Mouse (Mus musculus) layer of hippocampus, adult 8-10 months (tissue): ENCODE data around the gene Psme2. TPM values are rescaled to one million over a fixed set of nuclear protein-coding genes. Genes with fewer than 3 reads are reported as not detected.

ENCODE experiments used
- total RNA-seq, 4 experiments: library from RNA; stranded (reverse); gene quantifications; 2 replicates each; pipeline ENCODE4 v1.2.4; 2022

Psme2 gene
- total RNA-seq, 4 experiments from 2014 or later, result 57.2 to 74.4 (median 69.8) TPM

Other genes with a start within 250 kb of the Psme2 start
- gene Dhrs4, start 112.4 kb downstream of the Psme2 start, total RNA-seq, result 10 to 100 TPM; 20.2 to 27.2 (median 23.1) TPM
- 10 to 100 TPM; 56.8 to 82.2 (median 62.5) TPM for gene Carmil3, start 100.5 kb downstream of the Psme2 start, total RNA-seq
- gene Cpne6, start 80.7 kb downstream of the Psme2 start, total RNA-seq, result 100 to 1,000 TPM; 607 to 653 (median 629) TPM
- gene Nrl, start 66.1 kb downstream of the Psme2 start, total RNA-seq, result 1 to 10 TPM; 1.5 to 3.6 (median 2.1) TPM
- gene Pck2, start 50.8 kb downstream of the Psme2 start, total RNA-seq, result 10 to 100 TPM; 43.4 to 61.5 (median 50.3) TPM
- 10 to 100 TPM; 74.0 to 93.1 (median 82.3) TPM for gene Dcaf11, start 31.1 kb downstream of the Psme2 start, total RNA-seq
- 1 to 10 TPM in 2 of 4 experiments, under 1 TPM in 1, not detected in 1; 0.94 to 2.0 (median 1.4) TPM for gene A730061H03Rik, start 30.7 kb downstream of the Psme2 start, total RNA-seq
- gene Fitm1, start 15.5 kb downstream of the Psme2 start, total RNA-seq, result not detected
- 10 to 100 TPM; 57.9 to 75.0 (median 67.3) TPM for gene Psme1, start 13.0 kb downstream of the Psme2 start, total RNA-seq
- gene Emc9, start 5.8 kb downstream of the Psme2 start, total RNA-seq, result 10 to 100 TPM; 48.3 to 57.7 (median 53.8) TPM
- gene Rnf31, start 595 bp upstream of the Psme2 start, total RNA-seq, result 10 to 100 TPM; 36.5 to 56.0 (median 45.5) TPM
- gene Irf9, start 12.5 kb upstream of the Psme2 start, total RNA-seq, result 10 to 100 TPM; 15.4 to 19.1 (median 17.9) TPM
- gene Rec8, start 26.9 kb upstream of the Psme2 start, total RNA-seq, result 1 to 10 TPM; 1.1 to 2.8 (median 1.4) TPM
- gene Ipo4, start 44.8 kb upstream of the Psme2 start, total RNA-seq, result 100 to 1,000 TPM; 121 to 153 (median 140) TPM
- gene Gm49378, start 46.8 kb upstream of the Psme2 start, total RNA-seq, result 1 to 10 TPM; 4.2 to 7.5 (median 5.5) TPM
- 10 to 100 TPM; 40.6 to 49.6 (median 44.7) TPM for gene Tm9sf1, start 52.7 kb upstream of the Psme2 start, total RNA-seq
- 1 to 10 TPM; 1.2 to 1.9 (median 1.7) TPM for gene Tssk4, start 59.1 kb upstream of the Psme2 start, total RNA-seq
- 10 to 100 TPM; 47.1 to 51.1 (median 49.6) TPM for gene Mdp1, start 69.4 kb upstream of the Psme2 start, total RNA-seq
- gene Gmpr2, start 80.8 kb upstream of the Psme2 start, total RNA-seq, result 10 to 100 TPM; 25.2 to 31.1 (median 28.6) TPM
- 100 to 1,000 TPM; 290 to 309 (median 300) TPM for gene Nedd8, start 81.0 kb upstream of the Psme2 start, total RNA-seq
- gene Tinf2, start 90.7 kb upstream of the Psme2 start, total RNA-seq, result 10 to 100 TPM; 12.2 to 20.8 (median 16.0) TPM
- 1 to 10 TPM in 2 of 4 experiments, not detected in 2; 5.4 to 8.2 TPM for gene Tgm1, start 122.8 kb upstream of the Psme2 start, total RNA-seq
- gene Rabggta, start 131.2 kb upstream of the Psme2 start, total RNA-seq, result 10 to 100 TPM; 42.8 to 53.5 (median 44.8) TPM
- gene Dhrs1, start 154.6 kb upstream of the Psme2 start, total RNA-seq, result 100 to 1,000 TPM in 3 of 4 experiments, 10 to 100 TPM in 1; 86.6 to 148 (median 116) TPM
- gene Nop9, start 154.6 kb upstream of the Psme2 start, total RNA-seq, result 10 to 100 TPM; 11.8 to 14.0 (median 13.1) TPM
- gene Cideb, start 167.3 kb upstream of the Psme2 start, total RNA-seq, result 1 to 10 TPM; 1.4 to 3.0 (median 1.7) TPM
- gene Ltb4r2, start 170.3 kb upstream of the Psme2 start, total RNA-seq, result under 1 TPM in 3 of 4 experiments, not detected in 1; 0.16 to 0.23 (median 0.22) TPM
- under 1 TPM in 1 of 4 experiments, not detected in 3; 0.32 TPM for gene Ltb4r1, start 174.8 kb upstream of the Psme2 start, total RNA-seq
- 1 to 10 TPM; 3.4 to 6.8 (median 4.8) TPM for gene Adcy4, start 193.0 kb upstream of the Psme2 start, total RNA-seq
- 1 to 10 TPM in 1 of 4 experiments, under 1 TPM in 2, not detected in 1; 0.95 to 3.4 (median 0.99) TPM for gene Ripk3, start 197.8 kb upstream of the Psme2 start, total RNA-seq
- 1 to 10 TPM; 1.4 to 2.0 (median 1.7) TPM for gene Nfatc4, start 232.0 kb upstream of the Psme2 start, total RNA-seq